Mouse (Mus musculus): ENCODE data around the gene Olfr847. TPM values are rescaled to one million over a fixed set of nuclear protein-coding genes. Genes with fewer than 3 reads are reported as not detected.

Gene Olfr847
- not detected in 2 replicates for polyA plus RNA-seq (2016; fragmentation: Nextera tagmentation; extraction: Ambion mirVana)

- Histone ChIP-seq H3K36me3 (no peaks in the 10 kb centered on the region), H3K9me3 (replicated peaks) (no peaks in the 10 kb centered on the region), H3K27ac (no peak within 1 kb of the TSS), H3K27me3 (ENCODE audit: low read depth, poor library complexity, severe bottlenecking) (no peaks in the 10 kb centered on the region), H3K4me3 (no peak within 1 kb of the TSS), H3K4me1 (no peaks in the 10 kb centered on the region)
- 74% methylated on average over 1 of the region's 1 CpGs for WGBS
- no peak for DNase-seq (ENCODE audit: low spot score)
Measured at GRCm38 (mm10) chr9:19378569-19378968, at the start of gene Olfr847. Gene Olfr847, minus strand, starts transcription at chr9:19378669.

- no peak within 1 kb of the TSS for H3K4me3 ChIP-seq
- H3K9me3 ChIP-seq (replicated peaks): 0 out of 2 replicates have a peak, but pooled peaks cover 1% of the 10 kb centered on the region
- no peak for DNase-seq (ENCODE audit: low spot score)
- no peak within 1 kb of the TSS for H3K27ac ChIP-seq
- H3K36me3 ChIP-seq: no peaks in the 10 kb centered on the region
- 44% methylated on average over 1 of the region's 1 CpGs for WGBS
- H3K4me1 ChIP-seq: no peaks in the 10 kb centered on the region
- H3K27me3 ChIP-seq (ENCODE audit: low read depth, poor library complexity, severe bottlenecking): no peaks in the 10 kb centered on the region
Measured at GRCm38 (mm10) chr9:19363905-19364304, 14.6 kb downstream of the Olfr847 start, which contains the start of gene Olfr846. Gene Olfr846, minus strand, starts transcription at chr9:19364005.

GRCm38 (mm10) chr9:19336157-19336556, 42.3 kb downstream of the Olfr847 start, which contains the start of gene Olfr845:
Gene Olfr845, plus strand, starts transcription at chr9:19336457.
- no peaks in the 10 kb centered on the region for H3K27me3 ChIP-seq (ENCODE audit: low read depth, poor library complexity, severe bottlenecking)
- 87% methylated on average over 1 of the region's 1 CpGs for WGBS
- H3K27ac ChIP-seq: no peak within 1 kb of the TSS
- H3K9me3 ChIP-seq (replicated peaks): no peaks in the 10 kb centered on the region
- no peak within 1 kb of the TSS for H3K4me3 ChIP-seq
- no peaks in the 10 kb centered on the region for H3K4me1 ChIP-seq
- no peak for DNase-seq (ENCODE audit: low spot score)
- H3K36me3 ChIP-seq: no peaks in the 10 kb centered on the region

Other genes with a start within 250 kb of the Olfr847 start
- gene Olfr837, start 242.4 kb downstream of the Olfr847 start, polyA plus RNA-seq (2016; fragmentation: Nextera tagmentation; extraction: Ambion mirVana): not detected in 2 replicates
- gene Olfr839-ps1, start 201.4 kb downstream of the Olfr847 start, polyA plus RNA-seq (2016; fragmentation: Nextera tagmentation; extraction: Ambion mirVana): not detected in 2 replicates
- not detected in 2 replicates for gene Olfr843, start 126.7 kb downstream of the Olfr847 start, polyA plus RNA-seq (2016; fragmentation: Nextera tagmentation; extraction: Ambion mirVana)
- not detected in 2 replicates for gene Olfr844, start 62.3 kb downstream of the Olfr847 start, polyA plus RNA-seq (2016; fragmentation: Nextera tagmentation; extraction: Ambion mirVana)
- gene Olfr845, start 42.2 kb downstream of the Olfr847 start, polyA plus RNA-seq (2016; fragmentation: Nextera tagmentation; extraction: Ambion mirVana): not detected in 2 replicates
- gene Olfr846, start 14.7 kb downstream of the Olfr847 start, polyA plus RNA-seq (2016; fragmentation: Nextera tagmentation; extraction: Ambion mirVana): not detected in 2 replicates
- gene Olfr849, start 61.6 kb upstream of the Olfr847 start, polyA plus RNA-seq (2016; fragmentation: Nextera tagmentation; extraction: Ambion mirVana): not detected in 2 replicates
- not detected in 2 replicates for gene Olfr850, start 99.6 kb upstream of the Olfr847 start, polyA plus RNA-seq (2016; fragmentation: Nextera tagmentation; extraction: Ambion mirVana)
- gene Olfr851, start 114.6 kb upstream of the Olfr847 start, polyA plus RNA-seq (2016; fragmentation: Nextera tagmentation; extraction: Ambion mirVana): not detected in 2 replicates
- gene Olfr853, start 162.4 kb upstream of the Olfr847 start, polyA plus RNA-seq (2016; fragmentation: Nextera tagmentation; extraction: Ambion mirVana): not detected in 2 replicates
- not detected in 2 replicates for gene Olfr854, start 188.7 kb upstream of the Olfr847 start, polyA plus RNA-seq (2016; fragmentation: Nextera tagmentation; extraction: Ambion mirVana)
- not detected in 2 replicates for gene Olfr855, start 203.9 kb upstream of the Olfr847 start, polyA plus RNA-seq (2016; fragmentation: Nextera tagmentation; extraction: Ambion mirVana)
- 35.3 and 36.9 TPM in 2 replicates for gene Zfp317, start 243.4 kb upstream of the Olfr847 start, polyA plus RNA-seq (2016; fragmentation: Nextera tagmentation; extraction: Ambion mirVana)